ENCODE assay signal across 11 mouse cellular contexts in genomic region chr7:25436226-25436625, GRCm38 (mm10). TPM values are rescaled to one million over a fixed set of nuclear protein-coding genes. Genes with fewer than 3 reads are reported as not detected.
DNase-seq lines count a peak whose midpoint lies in the region; ATAC-seq and TF ChIP-seq lines count a peak whose summit lies in the region.
"Had no signal": no experiment of that assay in that cellular context is flagged by ENCODE, and none has a peak within 500 bp of the region (broad histone marks: within the 10 kb centered on the region; RNA-seq: fewer than 3 reads in every experiment).

No protein-coding gene starts in this region.

- no peaks in the 10 kb centered on the region for H3K79me2 ChIP-seq in liver, adult 2 months (ENCODE audit: control insufficient read depth, insufficient read depth, low read length)

- no peaks in the 10 kb centered on the region for H3K27me3 ChIP-seq in liver, adult 2 months (ENCODE audit: control insufficient read depth, insufficient read depth, low read length)
- no peaks in the 10 kb centered on the region for H3K27me3 ChIP-seq in liver, embryonic 12.5 days (replicated peaks)
- no peaks in the 10 kb centered on the region for H3K27me3 ChIP-seq in stomach, embryonic 15.5 days (replicated peaks)
- H3K27me3 ChIP-seq: midbrain, embryonic 12.5 days had no signal

- TF ChIP-seq POLR2A in liver, adult 2 months (IDR thresholded peaks at IDR 0.05; ENCODE audit: extremely low read depth, insufficient read depth, low read length): no peak

- H3K9me3 ChIP-seq in liver, embryonic 12.5 days (replicated peaks): no peaks in the 10 kb centered on the region
- H3K9me3 ChIP-seq in stomach, embryonic 15.5 days: no peaks in the 10 kb centered on the region
- H3K9me3 ChIP-seq: midbrain, embryonic 12.5 days had no signal

- H3K4me3 ChIP-seq in liver, adult 2 months (ENCODE audit: insufficient read depth, low read depth, low read length): no peak overlapping the region
- H3K4me3 ChIP-seq in liver, embryonic 12.5 days: no peak overlapping the region
- no peak overlapping the region for H3K4me3 ChIP-seq in stomach, embryonic 15.5 days (replicated peaks)
- H3K4me3 ChIP-seq: midbrain, embryonic 12.5 days had no signal

- H3K9ac ChIP-seq in liver, adult 2 months (ENCODE audit: low read depth, low read length): no peak overlapping the region
- no peak overlapping the region for H3K9ac ChIP-seq in liver, embryonic 12.5 days
- no peak overlapping the region for H3K9ac ChIP-seq in stomach, embryonic 15.5 days
- H3K9ac ChIP-seq: midbrain, embryonic 12.5 days had no signal

- ATAC-seq in liver, embryonic 12.5 days: no peak
- ATAC-seq in stomach, embryonic 15.5 days (ENCODE audit: insufficient read depth, low FRiP score, low read depth): no peak

- H3K27ac ChIP-seq in liver, adult 2 months (replicated peaks; ENCODE audit: insufficient read depth, low read depth, low read length): peak overlapping the region; percentile 25; the same call in 1 of the 2 replicates
- H3K27ac ChIP-seq in liver, embryonic 12.5 days: no peak overlapping the region
- peak overlapping the region; percentile 59; the same call in 1 of the 2 replicates for H3K27ac ChIP-seq in stomach, embryonic 15.5 days
- H3K27ac ChIP-seq: midbrain, embryonic 12.5 days had no signal

- H3K4me2 ChIP-seq in liver, embryonic 12.5 days: no peak overlapping the region
- no peak overlapping the region for H3K4me2 ChIP-seq in stomach, embryonic 15.5 days
- H3K4me2 ChIP-seq: midbrain, embryonic 12.5 days had no signal

- no peaks in the 10 kb centered on the region for H3K36me3 ChIP-seq in liver, adult 2 months (ENCODE audit: control insufficient read depth, insufficient read depth, low read length)
- H3K36me3 ChIP-seq in liver, embryonic 12.5 days: no peaks in the 10 kb centered on the region
- no peaks in the 10 kb centered on the region for H3K36me3 ChIP-seq in stomach, embryonic 15.5 days
- H3K36me3 ChIP-seq: midbrain, embryonic 12.5 days had no signal

- TF ChIP-seq CTCF in liver, adult 2 months (IDR thresholded peaks at IDR 0.05; ENCODE audit: low read depth, low read length): no peak

- whole genome bisulfite sequencing in liver, adult 2 months: 69% methylated on average over 6 of the region's 6 CpGs
- WGBS in liver, embryonic 12.5 days (ENCODE audit: insufficient replicate concordance): 66% methylated on average over 6 of the region's 6 CpGs
- 72% methylated on average over 6 of the region's 6 CpGs for WGBS in stomach, embryonic 15.5 days

- DNase-seq in liver, adult 2 months (ENCODE audit: extremely low read depth, low read depth, low spot score): no peak
- peak; percentile 80 for DNase-seq in heart, adult 8-10 months (ENCODE audit: low spot score)
- peak; percentile 42 for DNase-seq in kidney, postnatal 14 days
- DNase-seq in right cerebral cortex, postnatal 36 days (ENCODE audit: low spot score in 2 of 2): no peak
- DNase-seq in spleen, postnatal 10 days (ENCODE audit: low spot score in 2 of 2): no peak
- DNase-seq: thymus, adult 2 months had no signal

- peaks cover 18% of the 10 kb centered on the region for H3K4me1 ChIP-seq in liver, adult 2 months (ENCODE audit: control insufficient read depth, insufficient read depth, low read length)
- H3K4me1 ChIP-seq in liver, embryonic 12.5 days: peaks cover 5% of the 10 kb centered on the region; the same call in 1 of the 2 replicates
- peaks cover 23% of the 10 kb centered on the region; the same call in 1 of the 2 replicates for H3K4me1 ChIP-seq in stomach, embryonic 15.5 days

RNA-seq across cellular contexts. Expression of gene Cxcl17, which starts 23.5 kb away (rescaled TPM):
- total RNA-seq in liver, adult 2 months (2014; rRNA removed): not detected in 2 replicates
- polyA plus RNA-seq in liver, adult 2 months (2012; rRNA removed): not detected in 2 replicates
- 0.30 TPM in 1 of 2 replicates, not detected in the other for polyA plus RNA-seq in liver, embryonic 12.5 days (2016; fragmentation: Nextera tagmentation; extraction: Ambion mirVana)
- total RNA-seq in heart, adult 8-10 months (2022): not detected
- polyA plus RNA-seq in stomach, embryonic 15.5 days (2015; fragmentation: Nextera tagmentation; extraction: Ambion mirVana): 0.36 and 0.42 TPM in 2 replicates
- total RNA-seq: granulocyte monocyte progenitor cell, adult 5-6 weeks; left cerebral cortex, adult 18-20 months had no signal

RNA-seq across cellular contexts. Expression of gene Lipe, which starts 37.7 kb away (rescaled TPM):
- total RNA-seq in liver, adult 2 months (2014; rRNA removed): 8.3 and 8.7 TPM in 2 replicates
- 9.8 and 11.3 TPM in 2 replicates for polyA plus RNA-seq in liver, adult 2 months (2012; rRNA removed)
- polyA plus RNA-seq in liver, embryonic 12.5 days (2016; fragmentation: Nextera tagmentation; extraction: Ambion mirVana): 2.9 and 3.3 TPM in 2 replicates
- total RNA-seq in heart, adult 8-10 months (2022): 10 to 100 TPM; 34.3 to 45.6 (median 40.1) TPM
- polyA plus RNA-seq in stomach, embryonic 15.5 days (2015; fragmentation: Nextera tagmentation; extraction: Ambion mirVana): 8.3 and 8.4 TPM in 2 replicates

RNA-seq across cellular contexts. Expression of gene Ceacam1, which starts 41.2 kb away (rescaled TPM):
- total RNA-seq in liver, adult 2 months (2014; rRNA removed): 45.5 and 59.6 TPM in 2 replicates
- polyA plus RNA-seq in liver, adult 2 months (2012; rRNA removed): 84.8 and 87.9 TPM in 2 replicates
- polyA plus RNA-seq in liver, embryonic 12.5 days (2016; fragmentation: Nextera tagmentation; extraction: Ambion mirVana): 1.9 and 2.4 TPM in 2 replicates
- 10 to 100 TPM; 10.7 to 13.9 (median 12.5) TPM for total RNA-seq in heart, adult 8-10 months (2022)
- polyA plus RNA-seq in stomach, embryonic 15.5 days (2015; fragmentation: Nextera tagmentation; extraction: Ambion mirVana): 32.4 and 54.7 TPM in 2 replicates

Comparison
In these comparisons a context has a peak if more than half of its experiments do, and no peak if none do; other contexts are left out.
1. DNase-seq: peak in heart, adult 8-10 months (single experiment) and kidney, postnatal 14 days (single experiment); none in liver, adult 2 months (single experiment), right cerebral cortex, postnatal 36 days (0 of 2) and spleen, postnatal 10 days (0 of 2).